Comparison of ENCODE assay signal across 17 mouse cellular contexts in the genomic region with DNA sequence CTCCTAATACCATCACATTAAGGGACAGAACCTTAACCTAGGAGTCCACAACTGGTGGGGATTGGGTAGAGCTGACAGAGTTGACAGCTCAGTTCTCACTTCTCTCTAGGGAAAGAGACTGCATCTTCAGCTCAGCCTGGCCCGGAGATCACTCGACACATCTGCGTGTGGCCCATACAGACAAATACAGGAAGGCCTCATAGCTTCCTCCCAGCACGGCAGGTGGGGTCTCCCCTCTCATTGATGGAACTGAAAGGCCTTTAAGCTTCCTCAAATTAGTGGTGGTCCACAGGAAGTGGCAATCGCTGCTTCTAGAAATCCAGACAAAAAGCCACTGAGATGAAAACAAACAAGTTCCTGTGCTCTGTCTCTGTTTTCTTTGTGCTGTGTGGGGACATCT.
DNase-seq lines count a peak whose midpoint lies in the region; ATAC-seq lines count a peak whose summit lies in the region.
"Had no signal": no experiment of that assay in that cellular context is flagged by ENCODE, and none has a peak within 500 bp of the region (broad histone marks: within the 10 kb centered on the region; RNA-seq: fewer than 3 reads in every experiment).

No protein-coding gene starts in this region.

- no peaks in the 10 kb centered on the region for H3K27me3 ChIP-seq in hindbrain, embryonic 12.5 days
- no peaks in the 10 kb centered on the region for H3K27me3 ChIP-seq in kidney, embryonic 15.5 days
- H3K27me3 ChIP-seq: limb, embryonic 15.5 days had no signal

- H3K36me3 ChIP-seq in hindbrain, embryonic 12.5 days, result no peaks in the 10 kb centered on the region
- no peaks in the 10 kb centered on the region for H3K36me3 ChIP-seq in kidney, embryonic 15.5 days
- H3K36me3 ChIP-seq: limb, embryonic 15.5 days had no signal

- peak; percentile 68 for ATAC-seq in CD4-positive, CD25-positive, alpha-beta regulatory T cell, adult 4 months
- peak; percentile 94 for ATAC-seq in granulocyte monocyte progenitor cell, adult 5-6 weeks (replicated peaks; ENCODE audit: poor library complexity, severe bottlenecking)
- no peak for ATAC-seq in hindbrain, embryonic 12.5 days (ENCODE audit: low FRiP score)
- ATAC-seq in kidney, embryonic 15.5 days (replicated peaks; ENCODE audit: low FRiP score), result no peak
- ATAC-seq: forebrain, embryonic 14.5 days had no signal

- H3K4me1 ChIP-seq in hindbrain, embryonic 12.5 days, result peaks cover 16% of the 10 kb centered on the region
- H3K4me1 ChIP-seq in kidney, embryonic 15.5 days, result peaks cover 33% of the 10 kb centered on the region

- H3K4me3 ChIP-seq in hindbrain, embryonic 12.5 days, result no peak overlapping the region
- H3K4me3 ChIP-seq in kidney, embryonic 15.5 days (replicated peaks), result no peak overlapping the region
- H3K4me3 ChIP-seq: limb, embryonic 15.5 days had no signal

- no peak overlapping the region for H3K27ac ChIP-seq in hindbrain, embryonic 12.5 days
- H3K27ac ChIP-seq in kidney, embryonic 15.5 days, result no peak overlapping the region
- H3K27ac ChIP-seq: limb, embryonic 15.5 days had no signal

- no peaks in the 10 kb centered on the region for H3K9me3 ChIP-seq in hindbrain, embryonic 12.5 days (replicated peaks)
- H3K9me3 ChIP-seq in kidney, embryonic 15.5 days (replicated peaks), result no peaks in the 10 kb centered on the region
- H3K9me3 ChIP-seq: limb, embryonic 15.5 days had no signal

- no peak overlapping the region for H3K4me2 ChIP-seq in hindbrain, embryonic 12.5 days (replicated peaks)
- H3K4me2 ChIP-seq in kidney, embryonic 15.5 days, result no peak overlapping the region
- H3K4me2 ChIP-seq: limb, embryonic 15.5 days had no signal

- H3K9ac ChIP-seq in hindbrain, embryonic 12.5 days, result no peak overlapping the region
- H3K9ac ChIP-seq in kidney, embryonic 15.5 days, result no peak overlapping the region
- H3K9ac ChIP-seq: limb, embryonic 15.5 days had no signal

- peak; percentile 19 for DNase-seq in spleen, adult 12 weeks (ENCODE audit: low spot score)
- DNase-seq in thymus, postnatal 14 days, result peak; percentile 32
- DNase-seq in gastrocnemius, adult 8-10 months (ENCODE audit: low spot score in 2 of 2), result no peak
- DNase-seq in right cerebral cortex, postnatal 25 days, result no peak
- DNase-seq: adrenal gland, adult 2 months; cerebellum, adult 18-20 months; embryo, embryonic 11 days; heart, postnatal 14 days; kidney, adult 9 months; lung, adult 2 months; retina, postnatal 1 day had no signal

- WGBS in hindbrain, embryonic 12.5 days, result 67% methylated on average over 5 of the region's 5 CpGs
- 70% methylated on average over 5 of the region's 5 CpGs for WGBS in kidney, embryonic 15.5 days

Comparison
In these comparisons a context has a peak if more than half of its experiments do, and no peak if none do; other contexts are left out.
1. ATAC-seq: peak in CD4-positive, CD25-positive, alpha-beta regulatory T cell, adult 4 months (single experiment) and granulocyte monocyte progenitor cell, adult 5-6 weeks (single experiment); none in hindbrain, embryonic 12.5 days (single experiment) and kidney, embryonic 15.5 days (single experiment).
2. DNase-seq: peak in spleen, adult 12 weeks (single experiment) and thymus, postnatal 14 days (single experiment); none in gastrocnemius, adult 8-10 months (0 of 2) and right cerebral cortex, postnatal 25 days (single experiment).